Mouse (Mus musculus) heart, embryonic 14.5 days (tissue): ENCODE results near the gene 1700001C19Rik. TPM values are rescaled to one million over a fixed set of nuclear protein-coding genes. Genes with fewer than 3 reads are reported as not detected.
A peak's percentile ranks its signal among the peaks of the same experiment; 100 is the strongest.

ENCODE experiments used
- ATAC-seq: fragments of 200-750 bp; cut with Nextera tagmentation; 2 replicates; pipeline ENCODE4 v1.8.0; 2017; ENCODE audit warnings: low read depth, moderate TSS enrichment; ENCODE audit not compliant: insufficient number of reproducible peaks, insufficient read depth, low FRiP score
- H3K27ac ChIP-seq, 2 experiments: fragments of 200-500 bp in 1 of 2; fragments of 300-500 bp in 1 of 2; sonication (generic) in 1 of 2; replicated peaks in 1 of 2; 2 replicates each; pipeline ENCODE4 v1.5.1; 2012 to 2014; ENCODE audit warnings: low read depth in 2 of 2, low read length in 2 of 2, control low read depth in 1 of 2, mild to moderate bottlenecking in 1 of 2, mixed read lengths in 1 of 2; ENCODE audit not compliant: control insufficient read depth in 1 of 2, insufficient read depth in 1 of 2
- H3K27me3 ChIP-seq: fragments of 300-500 bp; sonication (generic); 2 replicates; pipeline ENCODE4 v1.6.1; 2014; ENCODE audit warnings: mild to moderate bottlenecking, low read length, control low read depth; ENCODE audit not compliant: control insufficient read depth, insufficient read depth
- H3K36me3 ChIP-seq: fragments of 300-500 bp; sonication (generic); 2 replicates; pipeline ENCODE4 v1.6.1; 2014; ENCODE audit warnings: mild to moderate bottlenecking, control low read depth, low read length, mixed read lengths; ENCODE audit not compliant: control insufficient read depth, insufficient read depth
- H3K4me1 ChIP-seq, 2 experiments: fragments of 200-500 bp in 1 of 2; fragments of 300-500 bp in 1 of 2; sonication (generic) in 1 of 2; 2 replicates each; pipeline ENCODE4 v1.6.1; 2012 to 2014; ENCODE audit warnings: low read length in 2 of 2, control low read depth in 1 of 2, mixed read lengths in 1 of 2; ENCODE audit not compliant: control insufficient read depth in 2 of 2, insufficient read depth in 2 of 2
- H3K4me2 ChIP-seq: fragments of 300-500 bp; sonication (generic); 2 replicates; pipeline ENCODE4 v1.6.1; 2014; ENCODE audit warnings: mild to moderate bottlenecking, low read length
- H3K4me3 ChIP-seq, 2 experiments: fragments of 200-500 bp in 1 of 2; fragments of 300-500 bp in 1 of 2; sonication (generic) in 1 of 2; 2 replicates each; pipeline ENCODE4 v1.5.1; 2012 to 2014; ENCODE audit warnings: low read length in 2 of 2, mild to moderate bottlenecking in 2 of 2, control low read depth in 1 of 2, low read depth in 1 of 2, moderate library complexity in 1 of 2; ENCODE audit not compliant: control insufficient read depth in 1 of 2, insufficient read depth in 1 of 2
- H3K9ac ChIP-seq: fragments of 300-500 bp; sonication (generic); 2 replicates; pipeline ENCODE4 v1.6.1; 2014; ENCODE audit warnings: mild to moderate bottlenecking, low read length
- H3K9me3 ChIP-seq: fragments of 300-500 bp; sonication (generic); 2 replicates; pipeline ENCODE4 v1.6.1; 2016; ENCODE audit warnings: low read length, control low read depth; ENCODE audit not compliant: control insufficient read depth
- WGBS: fragments of 180-500 bp; shearing (Covaris S2); extraction: QIAGEN DNeasy Blood & Tissue Kit; methylation state at CpG from one replicate; pipeline ENCODE4 v1.1.7; 2014; 5-methylcytosine and 5-hydroxymethylcytosine counted together
- polyA plus RNA-seq: library from polyadenylated mRNA; unstranded; fragments of >200 nt; fragmentation: Nextera tagmentation; extraction: Ambion mirVana; gene quantifications from 2 replicates; pipeline ENCODE4 v1.2.1, GENCODE M21; 2014

The 1700001C19Rik gene
- polyA plus RNA-seq, 1 experiment from 2014 or later = 0.72 TPM

GRCm38 (mm10) chr17:47444113-47444512, 6.9 kb upstream of the 1700001C19Rik start:
- 52% methylated on average over 6 of the region's 6 CpGs for WGBS
- Histone ChIP-seq H3K27ac (peak overlapping the region; percentile 58 to 63), H3K4me1 (peaks cover 44 to 70% of the 10 kb centered on the region in 2 experiments), H3K27me3 (no peaks in the 10 kb centered on the region), H3K9ac (peak overlapping the region; percentile 2; the same call in 1 of the 2 replicates), H3K9me3 (no peaks in the 10 kb centered on the region), H3K36me3 (no peaks in the 10 kb centered on the region), H3K4me3 (no peak overlapping the region), H3K4me2 (no peak overlapping the region)
- ATAC-seq = no peak

GRCm38 (mm10) chr17:47442271-47442670, 5.1 kb upstream of the 1700001C19Rik start:
- H3K4me3 ChIP-seq = no peak overlapping the region
- no peak overlapping the region; a peak in 1 of 4 replicates for H3K27ac ChIP-seq
- no peaks in the 10 kb centered on the region for H3K27me3 ChIP-seq
- H3K4me2 ChIP-seq = no peak overlapping the region
- H3K9me3 ChIP-seq = no peaks in the 10 kb centered on the region
- peaks cover 40 to 57% of the 10 kb centered on the region in 2 experiments for H3K4me1 ChIP-seq
- H3K9ac ChIP-seq = no peak overlapping the region
- WGBS = 70% methylated on average over 3 of the region's 3 CpGs
- ATAC-seq = no peak
- H3K36me3 ChIP-seq = no peaks in the 10 kb centered on the region

GRCm38 (mm10) chr17:47441296-47442051, 4.3 kb upstream of the 1700001C19Rik start:
- H3K4me1 ChIP-seq = peaks cover 36 to 52% of the 10 kb centered on the region in 2 experiments
- no peaks in the 10 kb centered on the region for H3K36me3 ChIP-seq
- H3K27me3 ChIP-seq = no peaks in the 10 kb centered on the region
- H3K4me2 ChIP-seq = no peak overlapping the region
- no peaks in the 10 kb centered on the region for H3K9me3 ChIP-seq
- peak overlapping the region; percentile 40 to 67 for H3K27ac ChIP-seq
- WGBS = 39% methylated on average over 19 of the region's 19 CpGs
- ATAC-seq = no peak
- peak overlapping the region; percentile 45 for H3K9ac ChIP-seq
- no peak overlapping the region for H3K4me3 ChIP-seq

GRCm38 (mm10) chr17:47440359-47440890, 3.2 kb upstream of the 1700001C19Rik start:
- 23% methylated on average over 9 of the region's 9 CpGs for WGBS

GRCm38 (mm10) chr17:47439396-47440028, 2.3 kb upstream of the 1700001C19Rik start:
- Histone ChIP-seq H3K4me1 (peaks cover 27 to 44% of the 10 kb centered on the region in 2 experiments), H3K9me3 (no peaks in the 10 kb centered on the region), H3K4me3 (no peak overlapping the region), H3K4me2 (no peak overlapping the region), H3K36me3 (no peaks in the 10 kb centered on the region), H3K27me3 (no peaks in the 10 kb centered on the region), H3K27ac (peak overlapping the region in 1 of 2 experiments; percentile 49; a peak in 1 of 4 replicates), H3K9ac (no peak overlapping the region; the same call in 1 of the 2 replicates)
- 54% methylated on average over 9 of the region's 9 CpGs for WGBS
- ATAC-seq = no peak

More at GRCm38 (mm10) chr17:47440359-47440890, 3.2 kb upstream of the 1700001C19Rik start:
- Histone ChIP-seq H3K9ac (peak overlapping the region; percentile 48; the same call in 1 of the 2 replicates), H3K4me3 (no peak overlapping the region), H3K27me3 (no peaks in the 10 kb centered on the region), H3K27ac (peak overlapping the region; percentile 2 to 49; a peak in 2 of 4 replicates), H3K4me2 (no peak overlapping the region), H3K4me1 (peaks cover 27 to 47% of the 10 kb centered on the region in 2 experiments), H3K36me3 (no peaks in the 10 kb centered on the region), H3K9me3 (no peaks in the 10 kb centered on the region)
- ATAC-seq = no peak

GRCm38 (mm10) chr17:47438611-47439010, 1.4 kb upstream of the 1700001C19Rik start:
- Histone ChIP-seq H3K27me3 (no peaks in the 10 kb centered on the region), H3K9ac (no peak overlapping the region), H3K27ac (no peak overlapping the region), H3K4me1 (peaks cover 21 to 37% of the 10 kb centered on the region in 2 experiments), H3K36me3 (no peaks in the 10 kb centered on the region), H3K4me2 (no peak overlapping the region), H3K4me3 (no peak overlapping the region), H3K9me3 (no peaks in the 10 kb centered on the region)
- WGBS = 68% methylated on average over 6 of the region's 6 CpGs
- ATAC-seq = no peak

- Histone ChIP-seq H3K4me3 (peak within 1 kb of the TSS; percentile 44 to 55), H3K27ac (peak within 1 kb of the TSS in 1 of 2 experiments; percentile 7; a peak in 1 of 4 replicates), H3K36me3 (no peaks in the 10 kb centered on the region), H3K9ac (peak within 1 kb of the TSS; percentile 76), H3K4me2 (peak within 1 kb of the TSS; percentile 90), H3K4me1 (peaks cover 14 to 27% of the 10 kb centered on the region in 2 experiments; a peak in 3 of 4 replicates), H3K27me3 (no peaks in the 10 kb centered on the region), H3K9me3 (no peaks in the 10 kb centered on the region)
- WGBS = 1% methylated on average over 45 of the region's 45 CpGs
- ATAC-seq = peak; percentile 38; the same call in 1 of the 2 replicates
Measured at GRCm38 (mm10) chr17:47436156-47436906, 845 bp downstream of the 1700001C19Rik start, which contains the start of gene AI661453. Gene AI661453, plus strand, starts transcription at chr17:47436615.
